Mouse (Mus musculus) megakaryocyte, embryonic 14.5 days (primary cell): Measurements from ENCODE around the gene Cutal. TPM values are rescaled to one million over a fixed set of nuclear protein-coding genes. Genes with fewer than 3 reads are reported as not detected.

Experiments used
- H3K27me3 ChIP-seq: replicated peaks from 2 replicates; pipeline ENCODE3; 2012; ENCODE audit warnings: inconsistent platforms
- H3K36me3 ChIP-seq: replicated peaks from 2 replicates; pipeline ENCODE3; 2012; ENCODE audit warnings: low read length, inconsistent platforms, mixed read lengths
- H3K4me1 ChIP-seq: 2 replicates; pipeline ENCODE4 v1.6.1; 2012; ENCODE audit warnings: inconsistent platforms
- H3K4me3 ChIP-seq: replicated peaks from 2 replicates; pipeline ENCODE3; 2012; ENCODE audit warnings: moderate library complexity, mild to moderate bottlenecking, inconsistent platforms
- H3K9me3 ChIP-seq: 2 replicates; pipeline ENCODE4 v1.6.1; 2012; ENCODE audit warnings: inconsistent platforms
- FLI1 ChIP-seq: IDR thresholded peaks from 2 replicates; pipeline ENCODE4 v1.6.1; 2012; ENCODE audit warnings: low read length, inconsistent platforms, mixed read lengths
- GATA1 ChIP-seq: IDR thresholded peaks from 3 replicates; pipeline ENCODE4 v1.6.1; 2012; ENCODE audit warnings: mixed read lengths, low read length, inconsistent platforms, borderline replicate concordance
- polyA plus RNA-seq: library from polyadenylated mRNA; stranded (reverse); fragments of >175 nt; gene quantifications from 2 replicates; pipeline ENCODE4 v1.2.3, GENCODE M21; 2012; ENCODE audit warnings: low replicate concordance; ENCODE audit not compliant: insufficient read depth

The Cutal gene
- polyA plus RNA-seq, 1 experiment, result not detected

GRCm38 (mm10) chr2:34914069-34914822 is 40.0 kb downstream of the Cutal start:
- peaks cover 7% of the 10 kb centered on the region for H3K36me3 ChIP-seq
- TF ChIP-seq FLI1 (no peak), GATA1 (no peak)
- peaks cover 27% of the 10 kb centered on the region for H3K4me1 ChIP-seq
- H3K27me3 ChIP-seq, result peaks cover 80% of the 10 kb centered on the region
- H3K9me3 ChIP-seq, result 0 out of 2 replicates have a peak, but pooled peaks cover 3% of the 10 kb centered on the region
- H3K4me3 ChIP-seq, result peak overlapping the region; percentile 92

DNA sequence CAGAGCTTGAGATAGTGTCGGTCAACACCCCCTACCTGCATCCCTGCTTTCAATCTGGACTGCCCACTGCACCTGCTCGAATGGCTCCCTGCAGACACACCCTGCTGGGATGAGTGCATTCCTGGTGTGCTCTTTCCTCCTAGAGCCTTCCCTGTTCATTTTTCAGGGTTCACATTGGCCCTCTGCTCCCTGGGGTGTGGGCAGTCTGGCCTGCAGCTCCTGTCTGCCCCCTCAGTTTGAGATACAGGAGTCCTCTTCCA is 40.6 kb downstream of the Cutal start:
- peaks cover 29% of the 10 kb centered on the region for H3K4me1 ChIP-seq
- peaks cover 7% of the 10 kb centered on the region for H3K36me3 ChIP-seq
- no peak for TF ChIP-seq GATA1
- no peak for TF ChIP-seq FLI1
- peaks cover 83% of the 10 kb centered on the region for H3K27me3 ChIP-seq
- H3K4me3 ChIP-seq, result peak overlapping the region; percentile 92
- peaks cover 8% of the 10 kb centered on the region; the same call in 1 of the 2 replicates for H3K9me3 ChIP-seq

DNA sequence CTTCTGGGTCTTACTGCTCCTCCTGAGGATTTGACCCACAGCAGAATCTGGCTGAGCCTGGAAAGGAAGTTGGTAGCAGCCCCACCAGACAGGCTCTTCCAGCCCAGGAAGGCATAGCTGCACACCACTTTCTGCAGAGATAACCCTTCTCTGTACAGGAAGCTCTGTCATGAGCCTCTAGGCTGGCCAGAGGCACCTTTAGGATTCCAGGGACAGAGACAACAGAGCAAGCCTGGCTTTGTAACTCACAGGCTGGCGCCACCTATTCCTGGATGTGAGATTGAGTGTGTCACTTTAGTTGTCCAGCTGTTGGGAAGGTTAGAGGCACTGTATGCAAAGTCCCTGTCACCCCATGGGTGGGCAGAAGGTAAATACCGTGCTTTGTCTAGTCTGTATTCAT is 40.9 kb downstream of the Cutal start:
- no peak for TF ChIP-seq FLI1
- no peak for TF ChIP-seq GATA1
- Histone ChIP-seq H3K4me1 (peaks cover 30% of the 10 kb centered on the region), H3K9me3 (peaks cover 9% of the 10 kb centered on the region; the same call in 1 of the 2 replicates), H3K4me3 (peak overlapping the region; percentile 11), H3K27me3 (peaks cover 84% of the 10 kb centered on the region), H3K36me3 (peaks cover 7% of the 10 kb centered on the region)

DNA sequence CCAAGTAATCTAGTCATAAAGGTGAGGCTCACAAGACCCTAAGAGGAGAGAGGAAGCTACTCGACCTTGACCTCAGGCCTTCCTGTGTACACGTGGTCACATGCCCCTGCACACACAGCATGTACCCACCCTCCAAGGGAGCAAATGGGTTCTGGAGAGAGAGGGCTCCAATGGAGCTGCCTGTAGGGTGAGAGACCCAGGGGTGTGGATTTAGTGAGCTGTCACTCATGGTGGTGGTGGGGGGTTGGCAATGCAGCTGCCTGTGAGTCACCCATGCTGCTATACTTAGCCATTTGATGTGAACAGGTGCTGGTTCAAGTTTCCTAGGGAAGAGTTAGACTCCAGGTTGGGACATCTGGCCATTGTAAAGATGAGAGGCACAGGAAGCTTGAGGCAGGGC is 45.9 kb downstream of the Cutal start:
- Histone ChIP-seq H3K4me1 (peaks cover 5% of the 10 kb centered on the region), H3K4me3 (no peak overlapping the region), H3K9me3 (peaks cover 9% of the 10 kb centered on the region; the same call in 1 of the 2 replicates), H3K27me3 (peaks cover 76% of the 10 kb centered on the region), H3K36me3 (no peaks in the 10 kb centered on the region)
- TF ChIP-seq GATA1, result no peak

DNA sequence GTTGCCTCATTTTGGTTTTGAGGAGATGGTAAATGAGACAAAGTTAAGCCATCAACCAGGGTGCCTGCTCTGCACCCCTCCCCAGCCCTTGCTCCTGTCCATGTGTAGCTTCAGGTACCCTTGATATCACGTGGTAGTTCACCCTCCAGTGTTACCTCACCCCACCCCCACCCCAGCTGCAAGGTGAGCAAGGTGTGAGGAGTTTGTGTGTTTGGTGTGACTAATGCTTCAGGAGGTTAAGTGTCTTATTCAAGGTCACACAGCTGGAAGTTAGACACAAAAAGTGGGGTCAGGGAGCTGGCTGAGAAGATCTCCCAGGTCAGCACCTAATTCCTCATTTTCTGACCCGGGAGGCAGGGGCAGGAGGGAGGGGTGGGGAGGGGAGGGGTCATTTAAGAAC is 48.5 kb downstream of the Cutal start:
- H3K27me3 ChIP-seq, result peaks cover 80% of the 10 kb centered on the region
- peaks cover 3% of the 10 kb centered on the region; the same call in 1 of the 2 replicates for H3K4me1 ChIP-seq
- no peak for TF ChIP-seq FLI1
- TF ChIP-seq GATA1, result no peak

GRCm38 (mm10) chr2:34927320-34927719 is 53.1 kb downstream of the Cutal start:
- Histone ChIP-seq H3K4me3 (no peak overlapping the region), H3K4me1 (no peaks in the 10 kb centered on the region), H3K27me3 (peaks cover 59% of the 10 kb centered on the region), H3K9me3 (no peaks in the 10 kb centered on the region), H3K36me3 (no peaks in the 10 kb centered on the region)
- TF ChIP-seq FLI1 (no peak), GATA1 (no peak)

More for the DNA sequence above, 48.5 kb downstream of the Cutal start:
- peaks cover 6% of the 10 kb centered on the region; the same call in 1 of the 2 replicates for H3K9me3 ChIP-seq
- no peak overlapping the region for H3K4me3 ChIP-seq
- no peaks in the 10 kb centered on the region for H3K36me3 ChIP-seq

DNA sequence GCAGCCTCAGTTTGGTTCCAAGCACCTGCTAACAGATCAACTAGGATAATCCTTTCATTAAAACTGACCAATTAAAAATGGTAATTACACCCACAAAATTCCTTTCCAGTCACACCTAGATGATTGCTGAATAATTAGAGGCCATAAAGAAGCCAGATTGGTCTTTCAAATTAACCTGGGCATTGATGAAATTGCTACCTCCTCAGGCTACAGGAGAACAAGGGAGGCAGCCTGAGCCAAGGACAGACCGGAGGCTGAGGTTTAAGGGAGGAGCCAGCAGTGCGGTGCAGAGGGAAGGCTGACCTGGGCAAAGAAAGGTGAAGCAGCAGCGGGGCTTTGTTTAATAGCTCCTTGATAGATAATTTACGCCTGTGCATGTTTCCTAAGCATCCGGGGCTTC is 63.3 kb downstream of the Cutal start:
- Histone ChIP-seq H3K4me1 (peaks cover 35% of the 10 kb centered on the region), H3K9me3 (no peaks in the 10 kb centered on the region)
- TF ChIP-seq FLI1 (no peak), GATA1 (no peak)

DNA sequence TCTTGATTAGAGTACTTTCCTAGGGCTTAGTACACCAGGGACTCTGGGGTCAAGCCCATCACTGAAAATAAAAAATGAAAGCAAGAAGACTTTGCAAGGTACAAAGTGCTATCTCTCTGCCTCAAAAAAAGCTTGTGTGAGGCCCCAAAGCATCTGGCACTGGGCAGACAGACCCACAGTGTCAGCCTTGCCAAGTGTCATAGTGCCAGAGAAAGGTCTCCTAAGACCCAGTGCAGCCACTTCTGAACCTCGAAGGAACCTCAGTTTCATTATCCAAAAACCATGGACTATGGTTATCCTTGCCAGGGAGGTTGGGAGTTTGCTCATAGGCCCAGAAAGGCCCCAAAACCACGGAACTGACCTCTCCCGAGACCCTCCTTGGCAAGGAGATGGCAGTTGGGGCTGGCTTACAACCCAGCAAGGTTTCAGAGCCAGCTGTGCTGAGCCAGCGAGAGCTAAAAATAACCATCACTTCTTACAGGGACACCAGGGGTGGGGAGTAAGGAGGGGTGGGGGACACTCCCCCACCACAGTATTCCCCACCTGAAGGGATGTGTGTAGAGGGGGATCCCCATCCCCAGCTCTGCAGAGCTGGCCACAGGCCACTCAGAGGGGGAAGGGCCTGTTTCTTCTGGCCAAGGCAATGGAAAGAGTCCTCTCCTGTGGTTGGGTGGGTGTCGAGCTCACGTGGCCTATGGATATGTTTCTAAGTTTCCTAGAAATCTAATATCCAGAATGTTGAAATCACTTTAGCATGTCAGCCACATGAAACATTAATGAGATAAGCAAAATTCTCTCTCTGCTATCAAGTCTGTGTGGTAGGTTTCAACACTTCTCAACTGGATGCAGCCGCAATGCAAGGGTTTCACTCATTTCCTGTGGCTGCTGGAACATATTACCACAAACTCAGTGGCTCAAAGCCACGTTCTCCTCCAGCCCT is 64.3 kb downstream of the Cutal start:
- Histone ChIP-seq H3K4me1 (peaks cover 38% of the 10 kb centered on the region), H3K4me3 (peak overlapping the region; percentile 51), H3K36me3 (no peaks in the 10 kb centered on the region), H3K9me3 (no peaks in the 10 kb centered on the region), H3K27me3 (peaks cover 76% of the 10 kb centered on the region)
- TF ChIP-seq GATA1 (no peak), FLI1 (no peak)

More for the DNA sequence above, 63.3 kb downstream of the Cutal start:
- peaks cover 65% of the 10 kb centered on the region for H3K27me3 ChIP-seq
- no peak overlapping the region for H3K4me3 ChIP-seq
- H3K36me3 ChIP-seq, result no peaks in the 10 kb centered on the region

DNA sequence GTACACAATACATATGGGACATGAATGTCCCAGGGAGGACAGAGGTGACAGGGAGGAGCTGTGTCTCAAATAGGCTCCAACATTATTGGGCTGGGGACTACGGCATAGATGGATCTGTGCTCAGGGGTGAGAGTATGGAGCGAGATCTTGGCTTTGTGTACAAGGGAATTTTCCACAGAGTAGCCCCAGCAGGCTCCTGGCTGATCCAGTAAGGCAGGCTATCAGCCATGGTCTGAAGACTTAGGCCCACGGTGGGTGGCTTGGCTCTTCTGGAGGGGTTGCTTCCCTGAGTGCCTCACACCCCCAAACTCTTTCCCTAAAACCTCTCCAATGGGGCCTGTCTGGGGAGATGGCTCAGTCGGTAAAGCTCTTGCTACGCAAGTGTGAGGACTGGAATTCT is 66.0 kb downstream of the Cutal start:
- H3K4me1 ChIP-seq, result peaks cover 55% of the 10 kb centered on the region
- H3K4me3 ChIP-seq, result no peak overlapping the region
- TF ChIP-seq GATA1 (no peak), FLI1 (no peak)
- H3K9me3 ChIP-seq, result no peaks in the 10 kb centered on the region
- peaks cover 83% of the 10 kb centered on the region for H3K27me3 ChIP-seq
- H3K36me3 ChIP-seq, result no peaks in the 10 kb centered on the region
